Mouse (Mus musculus) activated CD4-positive, CD25-positive, alpha-beta regulatory T cell, adult 4 months (primary cell): ENCODE measurements around the gene Gas2. TPM values are rescaled to one million over a fixed set of nuclear protein-coding genes. Genes with fewer than 3 reads are reported as not detected.

ENCODE experiments used
- ATAC-seq: one replicate; pipeline ENCODE4 v1.8.0; 2017
- polyA plus RNA-seq, 2 experiments: library from polyadenylated mRNA; unstranded; fragments of 100-300 nt; shearing (Covaris generic); gene quantifications; one replicate each; pipeline ENCODE4 v1.2.1; 2017

The Gas2 gene
- polyA plus RNA-seq, 2 experiments from 2014 or later: 2.5 to 3.5 TPM

- ATAC-seq: no peak
These were observed 107.6 kb downstream of the Gas2 start for GRCm38 (mm10) chr7:51969379-51969778.

- ATAC-seq: peak; percentile 73
These were observed 110.5 kb downstream of the Gas2 start for GRCm38 (mm10) chr7:51972252-51972855.

- no peak for ATAC-seq
These were observed 111.3 kb downstream of the Gas2 start for GRCm38 (mm10) chr7:51973091-51973490.

- ATAC-seq: no peak
These were observed 111.7 kb downstream of the Gas2 start for GRCm38 (mm10) chr7:51973526-51973925.

GRCm38 (mm10) chr7:51975181-51975580, 113.4 kb downstream of the Gas2 start:
- no peak for ATAC-seq

- ATAC-seq: peak; percentile 63
These were observed 117.5 kb downstream of the Gas2 start for GRCm38 (mm10) chr7:51979271-51979670.

GRCm38 (mm10) chr7:51982303-51982702, 120.5 kb downstream of the Gas2 start:
- no peak for ATAC-seq

GRCm38 (mm10) chr7:51985763-51986162, 123.9 kb downstream of the Gas2 start:
- no peak for ATAC-seq

GRCm38 (mm10) chr7:51986909-51987308, 125.1 kb downstream of the Gas2 start:
- no peak for ATAC-seq

GRCm38 (mm10) chr7:51991020-51991419, 129.2 kb downstream of the Gas2 start:
- ATAC-seq: no peak

- peak; percentile 85 for ATAC-seq
These were observed 143.9 kb downstream of the Gas2 start, which contains the start of gene Svip for GRCm38 (mm10) chr7:52005511-52006295. Gene Svip (minus strand): TSS chr7:52006018.

- peak; percentile 4 for ATAC-seq
These were observed 144.4 kb downstream of the Gas2 start for GRCm38 (mm10) chr7:52006296-52006630.

GRCm38 (mm10) chr7:52007138-52007537, 145.3 kb downstream of the Gas2 start:
- no peak for ATAC-seq

GRCm38 (mm10) chr7:52013457-52013856, 151.6 kb downstream of the Gas2 start:
- no peak for ATAC-seq

- no peak for ATAC-seq
These were observed 153.4 kb downstream of the Gas2 start for GRCm38 (mm10) chr7:52015180-52015579.

- ATAC-seq: no peak
These were observed 153.8 kb downstream of the Gas2 start, which contains the start of gene 1700015G11Rik for GRCm38 (mm10) chr7:52015628-52016027. Gene 1700015G11Rik (minus strand): TSS chr7:52015728.

- no peak for ATAC-seq
These were observed 160.2 kb downstream of the Gas2 start for GRCm38 (mm10) chr7:52022039-52022438.

GRCm38 (mm10) chr7:52024050-52024626, 162.3 kb downstream of the Gas2 start:
- ATAC-seq: no peak

- no peak for ATAC-seq
These were observed 176.1 kb downstream of the Gas2 start for GRCm38 (mm10) chr7:52037600-52038582.
